Mouse (Mus musculus): ENCODE measurements around the gene Zfp341. TPM values are rescaled to one million over a fixed set of nuclear protein-coding genes. Genes with fewer than 3 reads are reported as not detected.

Gene Zfp341
- polyA plus RNA-seq, 1 experiment from 2014 or later = 1.4 TPM

- WGBS = 87% methylated on average over 3 of the region's 3 CpGs
- no peak overlapping the region for H3K27ac ChIP-seq
- H3K4me1 ChIP-seq (replicated peaks) = no peaks in the 10 kb centered on the region
- no peak overlapping the region for H3K4me3 ChIP-seq
- H3K36me3 ChIP-seq = peaks cover 13% of the 10 kb centered on the region; the same call in 1 of the 2 replicates
- H3K9me3 ChIP-seq = no peaks in the 10 kb centered on the region
- DNase-seq (ENCODE audit: low spot score) = no peak
- H3K27me3 ChIP-seq (ENCODE audit: insufficient read depth, poor library complexity, severe bottlenecking) = no peaks in the 10 kb centered on the region
Observed at GRCm38 (mm10) chr2:154597399-154597798, 15.7 kb upstream of the Zfp341 start.

- Histone ChIP-seq H3K27ac (no peak overlapping the region), H3K4me3 (no peak overlapping the region), H3K27me3 (ENCODE audit: insufficient read depth, poor library complexity, severe bottlenecking) (no peaks in the 10 kb centered on the region), H3K36me3 (no peaks in the 10 kb centered on the region), H3K9me3 (no peaks in the 10 kb centered on the region), H3K4me1 (replicated peaks) (peaks cover 20% of the 10 kb centered on the region)
- no peak for DNase-seq (ENCODE audit: low spot score)
- WGBS = 72% methylated on average over 6 of the region's 6 CpGs
Observed at GRCm38 (mm10) chr2:154600586-154600985, 12.5 kb upstream of the Zfp341 start.

- no peak overlapping the region for H3K4me3 ChIP-seq
- WGBS = 77% methylated on average over 3 of the region's 3 CpGs
- DNase-seq (ENCODE audit: low spot score) = no peak
- H3K9me3 ChIP-seq = no peaks in the 10 kb centered on the region
- H3K4me1 ChIP-seq (replicated peaks) = peaks cover 23% of the 10 kb centered on the region
- H3K36me3 ChIP-seq = no peaks in the 10 kb centered on the region
- no peak overlapping the region for H3K27ac ChIP-seq
- no peaks in the 10 kb centered on the region for H3K27me3 ChIP-seq (ENCODE audit: insufficient read depth, poor library complexity, severe bottlenecking)
Observed at GRCm38 (mm10) chr2:154601324-154601723, 11.8 kb upstream of the Zfp341 start.

GRCm38 (mm10) chr2:154603007-154603637 lies 10.0 kb upstream of the Zfp341 start:
- no peak for DNase-seq (ENCODE audit: low spot score)
- peak overlapping the region; percentile 69 for H3K4me3 ChIP-seq
- H3K4me1 ChIP-seq (replicated peaks) = peaks cover 23% of the 10 kb centered on the region
- 19% methylated on average over 22 of the region's 22 CpGs for WGBS
- H3K27me3 ChIP-seq (ENCODE audit: insufficient read depth, poor library complexity, severe bottlenecking) = 0 out of 2 replicates have a peak, but pooled peaks cover 5% of the 10 kb centered on the region
- H3K36me3 ChIP-seq = no peaks in the 10 kb centered on the region
- peak overlapping the region; percentile 87 for H3K27ac ChIP-seq
- H3K9me3 ChIP-seq = no peaks in the 10 kb centered on the region

GRCm38 (mm10) chr2:154603638-154604153 lies 9.4 kb upstream of the Zfp341 start, which contains the start of gene Pxmp4:
Gene Pxmp4, minus strand, starts transcription at chr2:154603708.
- peak within 1 kb of the TSS; percentile 87 for H3K27ac ChIP-seq
- WGBS = 2% methylated on average over 13 of the region's 13 CpGs
- peaks cover 23% of the 10 kb centered on the region for H3K4me1 ChIP-seq (replicated peaks)

GRCm38 (mm10) chr2:154604156-154604555 lies 8.9 kb upstream of the Zfp341 start:
- DNase-seq (ENCODE audit: low spot score) = no peak
- Histone ChIP-seq H3K27me3 (ENCODE audit: insufficient read depth, poor library complexity, severe bottlenecking) (0 out of 2 replicates have a peak, but pooled peaks cover 5% of the 10 kb centered on the region), H3K4me1 (replicated peaks) (peaks cover 23% of the 10 kb centered on the region), H3K27ac (no peak overlapping the region), H3K36me3 (no peaks in the 10 kb centered on the region), H3K9me3 (no peaks in the 10 kb centered on the region), H3K4me3 (peak overlapping the region; percentile 69)
- 48% methylated on average over 7 of the region's 7 CpGs for whole genome bisulfite sequencing

More at GRCm38 (mm10) chr2:154603638-154604153, 9.4 kb upstream of the Zfp341 start, which contains the start of gene Pxmp4:
- H3K4me3 ChIP-seq = peak within 1 kb of the TSS; percentile 69
- H3K36me3 ChIP-seq = no peaks in the 10 kb centered on the region
- DNase-seq (ENCODE audit: low spot score) = peak; percentile 95
- 0 out of 2 replicates have a peak, but pooled peaks cover 5% of the 10 kb centered on the region for H3K27me3 ChIP-seq (ENCODE audit: insufficient read depth, poor library complexity, severe bottlenecking)
- no peaks in the 10 kb centered on the region for H3K9me3 ChIP-seq

GRCm38 (mm10) chr2:154606965-154607364 lies 6.1 kb upstream of the Zfp341 start:
- Histone ChIP-seq H3K4me3 (no peak overlapping the region), H3K9me3 (no peaks in the 10 kb centered on the region), H3K27me3 (ENCODE audit: insufficient read depth, poor library complexity, severe bottlenecking) (0 out of 2 replicates have a peak, but pooled peaks cover 5% of the 10 kb centered on the region), H3K4me1 (replicated peaks) (peaks cover 31% of the 10 kb centered on the region), H3K27ac (no peak overlapping the region), H3K36me3 (no peaks in the 10 kb centered on the region)
- 84% methylated on average over 1 of the region's 1 CpGs for WGBS
- no peak for DNase-seq (ENCODE audit: low spot score)

- Histone ChIP-seq H3K27me3 (ENCODE audit: insufficient read depth, poor library complexity, severe bottlenecking) (0 out of 2 replicates have a peak, but pooled peaks cover 5% of the 10 kb centered on the region), H3K4me3 (no peak overlapping the region), H3K27ac (no peak overlapping the region), H3K9me3 (no peaks in the 10 kb centered on the region), H3K36me3 (no peaks in the 10 kb centered on the region), H3K4me1 (replicated peaks) (peaks cover 39% of the 10 kb centered on the region)
- 67% methylated on average over 10 of the region's 10 CpGs for WGBS
- DNase-seq (ENCODE audit: low spot score) = no peak
Observed at GRCm38 (mm10) chr2:154609050-154609767, 3.9 kb upstream of the Zfp341 start.

- H3K36me3 ChIP-seq = 0 out of 2 replicates have a peak, but pooled peaks cover 14% of the 10 kb centered on the region
- no peaks in the 10 kb centered on the region for H3K27me3 ChIP-seq (ENCODE audit: insufficient read depth, poor library complexity, severe bottlenecking)
- H3K4me3 ChIP-seq = no peak overlapping the region
- no peak for DNase-seq (ENCODE audit: low spot score)
- peaks cover 36% of the 10 kb centered on the region for H3K4me1 ChIP-seq (replicated peaks)
- no peaks in the 10 kb centered on the region for H3K9me3 ChIP-seq
- WGBS = 75% methylated on average over 19 of the region's 19 CpGs
- peak overlapping the region; percentile 98 for H3K27ac ChIP-seq
Observed at GRCm38 (mm10) chr2:154614841-154615576, 1.9 kb downstream of the Zfp341 start.

GRCm38 (mm10) chr2:154615674-154616073 lies 2.6 kb downstream of the Zfp341 start:
- WGBS = 93% methylated on average over 5 of the region's 5 CpGs
- no peak for DNase-seq (ENCODE audit: low spot score)
- Histone ChIP-seq H3K27me3 (ENCODE audit: insufficient read depth, poor library complexity, severe bottlenecking) (no peaks in the 10 kb centered on the region), H3K9me3 (no peaks in the 10 kb centered on the region), H3K4me1 (replicated peaks) (peaks cover 36% of the 10 kb centered on the region), H3K36me3 (0 out of 2 replicates have a peak, but pooled peaks cover 14% of the 10 kb centered on the region), H3K27ac (no peak overlapping the region), H3K4me3 (no peak overlapping the region)

GRCm38 (mm10) chr2:154617061-154617460 lies 4.0 kb downstream of the Zfp341 start:
- Histone ChIP-seq H3K27ac (no peak overlapping the region), H3K36me3 (peaks cover 20% of the 10 kb centered on the region), H3K27me3 (ENCODE audit: insufficient read depth, poor library complexity, severe bottlenecking) (no peaks in the 10 kb centered on the region), H3K4me1 (replicated peaks) (peaks cover 34% of the 10 kb centered on the region), H3K9me3 (no peaks in the 10 kb centered on the region), H3K4me3 (no peak overlapping the region)
- no peak for DNase-seq (ENCODE audit: low spot score)
- 90% methylated on average over 3 of the region's 3 CpGs for WGBS

- no peak overlapping the region for H3K27ac ChIP-seq
- WGBS = 86% methylated on average over 5 of the region's 5 CpGs
- peaks cover 60% of the 10 kb centered on the region for H3K36me3 ChIP-seq
- H3K4me1 ChIP-seq (replicated peaks) = 0 out of 2 replicates have a peak, but pooled peaks cover 2% of the 10 kb centered on the region
- peaks cover 7% of the 10 kb centered on the region; the same call in 1 of the 2 replicates for H3K9me3 ChIP-seq
- DNase-seq (ENCODE audit: low spot score) = no peak
- no peak overlapping the region for H3K4me3 ChIP-seq
- no peaks in the 10 kb centered on the region for H3K27me3 ChIP-seq (ENCODE audit: insufficient read depth, poor library complexity, severe bottlenecking)
Observed at GRCm38 (mm10) chr2:154621684-154622083, 8.6 kb downstream of the Zfp341 start.

All from hindbrain, embryonic 10.5 days (tissue).